Mouse (Mus musculus) liver, postnatal 0 days (tissue): ENCODE measurements around the gene Camkmt.

ENCODE experiments used
- CTCF ChIP-seq: sonication (generic); IDR thresholded peaks from 2 replicates; pipeline ENCODE4 v1.5.1; 2016; ENCODE audit warnings: antibody characterized with exemption, low read depth
- EP300 ChIP-seq: IDR thresholded peaks from 2 replicates; pipeline ENCODE4 v1.6.1; 2016; ENCODE audit warnings: antibody characterized with exemption, low read depth, mild to moderate bottlenecking

GRCm38 (mm10) chr17:85079276-85079675 lies 11.1 kb upstream of the Camkmt start:
- no peak for TF ChIP-seq CTCF
- TF ChIP-seq EP300: no peak
